Mouse (Mus musculus) stomach, postnatal 0 days (tissue): Measurements from ENCODE around the gene Cobll1.

Experiments used
- CTCF ChIP-seq: IDR thresholded peaks from 2 replicates; pipeline ENCODE4 v1.5.1; 2016; ENCODE audit warnings: antibody characterized with exemption, low read depth, mild to moderate bottlenecking, moderate library complexity
- EP300 ChIP-seq: optimal IDR thresholded peaks from 2 replicates; pipeline ENCODE3; 2016; ENCODE audit warnings: antibody characterized with exemption

DNA sequence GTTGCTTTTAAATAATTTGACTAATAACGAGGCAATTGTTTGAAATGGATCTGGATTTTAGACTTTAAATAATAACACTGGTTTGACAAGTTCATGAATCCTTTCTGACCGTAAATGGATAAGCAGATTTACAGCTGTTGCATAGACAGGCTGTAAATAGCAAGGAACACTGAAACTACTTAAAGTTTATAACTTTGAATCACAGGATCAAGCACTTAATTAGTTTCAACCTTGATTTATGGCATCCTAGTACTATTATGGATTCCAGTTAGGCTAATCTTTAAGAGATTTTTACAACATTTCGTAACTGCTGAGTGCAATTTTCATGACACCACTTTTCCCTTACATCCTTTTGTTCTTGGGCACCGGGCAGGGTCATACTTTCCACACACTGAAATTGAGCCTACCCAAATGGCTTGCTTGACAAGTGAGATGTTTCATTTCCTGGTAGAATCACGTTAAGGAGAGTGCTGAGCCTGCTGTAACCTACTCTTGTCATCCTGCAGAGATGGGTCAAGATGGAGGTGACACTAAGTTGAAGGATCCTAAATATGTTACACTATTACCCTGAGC lies 1.1 kb upstream of the Cobll1 start:
- TF ChIP-seq CTCF: no peak
- TF ChIP-seq EP300: no peak
